Mouse (Mus musculus): ENCODE results near the gene Mcoln2.

DNA sequence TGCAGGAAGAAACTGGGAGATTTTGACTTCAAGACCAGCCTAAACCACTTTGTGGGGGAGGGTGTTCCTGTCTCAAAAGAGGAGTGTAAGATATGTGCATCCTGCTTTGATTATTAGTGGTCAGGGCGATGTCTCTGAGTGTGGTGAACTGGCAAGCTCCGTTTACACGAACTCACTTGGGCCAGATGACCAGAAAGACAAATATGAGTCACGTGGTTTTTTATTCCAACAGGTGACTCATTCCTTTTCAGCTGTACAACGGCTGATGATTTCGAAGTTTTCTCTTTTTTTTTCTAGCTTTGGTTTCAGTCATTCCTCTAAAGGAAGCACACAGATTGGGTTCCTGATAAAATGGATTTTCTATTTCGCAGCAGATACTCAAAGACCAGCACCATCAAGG lies 27.7 kb downstream of the Mcoln2 start:
- TF ChIP-seq POLR2A (IDR thresholded peaks at IDR 0.05; ENCODE audit: borderline replicate concordance, control insufficient read depth, low read depth, low read length) = no peak
- no peak for TF ChIP-seq CTCF (IDR thresholded peaks at IDR 0.05; ENCODE audit: control insufficient read depth, insufficient read depth, low read length)

Data from bone marrow, adult 2 months (tissue).